Mouse (Mus musculus) 416B (cell line): ENCODE results near the gene Col6a2.

Experiments
- DNase-seq: peaks from one replicate; pipeline ENCODE4 v3.0.0; 2011; ENCODE audit warnings: low read depth

The Col6a2 gene

GRCm38 (mm10) chr10:76622928-76623680 is at the start of gene Col6a2:
Col6a2 (minus strand) TSS chr10:76623630.
- DNase-seq, result peak; percentile 26

GRCm38 (mm10) chr10:76671939-76672338 is 48.5 kb upstream of the Col6a2 start:
- no peak for DNase-seq

GRCm38 (mm10) chr10:76668947-76669284 is 45.5 kb upstream of the Col6a2 start:
- no peak for DNase-seq

- DNase-seq, result no peak
Observed at GRCm38 (mm10) chr10:76668261-76668946, 45.0 kb upstream of the Col6a2 start.

- DNase-seq, result no peak
Observed at GRCm38 (mm10) chr10:76667197-76667805, 43.9 kb upstream of the Col6a2 start.

- no peak for DNase-seq
Observed at GRCm38 (mm10) chr10:76665551-76665950, 42.1 kb upstream of the Col6a2 start.

- no peak for DNase-seq
Observed at GRCm38 (mm10) chr10:76664156-76665115, 41.0 kb upstream of the Col6a2 start.

- DNase-seq, result no peak
Observed at GRCm38 (mm10) chr10:76653345-76654336, 30.2 kb upstream of the Col6a2 start.

- DNase-seq, result no peak
Observed at GRCm38 (mm10) chr10:76650662-76651342, 27.4 kb upstream of the Col6a2 start.

- DNase-seq, result no peak
Observed at GRCm38 (mm10) chr10:76648738-76649137, 25.3 kb upstream of the Col6a2 start.

- no peak for DNase-seq
Observed at GRCm38 (mm10) chr10:76647390-76647789, 24.0 kb upstream of the Col6a2 start.

- DNase-seq, result no peak
Observed at GRCm38 (mm10) chr10:76645686-76646085, 22.3 kb upstream of the Col6a2 start.

GRCm38 (mm10) chr10:76645066-76645465 is 21.6 kb upstream of the Col6a2 start:
- no peak for DNase-seq

- DNase-seq, result no peak
Observed at GRCm38 (mm10) chr10:76643999-76644398, 20.6 kb upstream of the Col6a2 start.

- no peak for DNase-seq
Observed at GRCm38 (mm10) chr10:76643446-76643845, 20.0 kb upstream of the Col6a2 start.

GRCm38 (mm10) chr10:76642628-76643434 is 19.4 kb upstream of the Col6a2 start:
- no peak for DNase-seq

GRCm38 (mm10) chr10:76641894-76642627 is 18.6 kb upstream of the Col6a2 start:
- DNase-seq, result no peak

GRCm38 (mm10) chr10:76639952-76640351 is 16.5 kb upstream of the Col6a2 start:
- no peak for DNase-seq

GRCm38 (mm10) chr10:76636601-76637000 is 13.2 kb upstream of the Col6a2 start:
- no peak for DNase-seq
